25 mouse cellular contexts compared by ENCODE assay signal in the genomic region with DNA sequence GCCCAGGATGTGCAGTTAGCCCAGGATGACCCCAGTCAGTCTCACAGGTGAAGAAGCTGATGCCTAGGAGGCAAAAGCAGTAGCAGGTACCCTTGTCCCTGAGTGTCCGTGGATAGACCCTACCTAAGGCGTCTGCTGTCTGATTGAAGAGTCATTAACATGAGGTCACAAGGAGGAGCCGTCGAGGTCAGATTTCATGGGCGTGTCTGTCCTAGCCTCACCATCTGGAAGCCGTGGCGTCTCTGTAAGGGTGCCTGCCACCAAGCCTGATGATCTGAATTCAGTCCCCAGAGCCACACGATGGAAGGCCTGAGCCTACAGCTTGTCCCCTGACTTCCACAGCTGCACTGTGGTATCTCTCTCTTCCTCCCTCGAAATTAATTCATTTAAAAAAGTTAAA.
DNase-seq lines count a peak whose midpoint lies in the region; ATAC-seq and TF ChIP-seq lines count a peak whose summit lies in the region.
"Had no signal": no experiment of that assay in that cellular context is flagged by ENCODE, and none has a peak within 500 bp of the region (broad histone marks: within the 10 kb centered on the region; RNA-seq: fewer than 3 reads in every experiment).

No protein-coding gene starts in this region.

- ATAC-seq in forebrain, embryonic 12.5 days (ENCODE audit: low FRiP score), result no peak
- no peak for ATAC-seq in limb, embryonic 13.5 days (ENCODE audit: low FRiP score, low read depth)
- ATAC-seq in liver, postnatal 0 days, result no peak
- no peak for ATAC-seq in erythroblast, adult 5-6 weeks (replicated peaks; ENCODE audit: low FRiP score, poor library complexity, severe bottlenecking)

- H3K4me1 ChIP-seq in forebrain, embryonic 12.5 days, result peaks cover 27% of the 10 kb centered on the region
- H3K4me1 ChIP-seq in forebrain, embryonic 10.5 days, result peaks cover 54% of the 10 kb centered on the region
- H3K4me1 ChIP-seq in E14TG2a.4 (replicated peaks; ENCODE audit: low read depth, low read length), result peaks cover 35% of the 10 kb centered on the region
- peaks cover 61% of the 10 kb centered on the region for H3K4me1 ChIP-seq in limb, embryonic 13.5 days
- H3K4me1 ChIP-seq in liver, postnatal 0 days (ENCODE audit: insufficient read depth), result peaks cover 9% of the 10 kb centered on the region

- no peak overlapping the region for H3K9ac ChIP-seq in forebrain, embryonic 12.5 days
- no peak overlapping the region for H3K9ac ChIP-seq in limb, embryonic 13.5 days
- H3K9ac ChIP-seq in liver, postnatal 0 days (replicated peaks), result no peak overlapping the region
- H3K9ac ChIP-seq: forebrain, postnatal 0 days; kidney, embryonic 15.5 days; midbrain, embryonic 15.5 days; neural tube, embryonic 15.5 days had no signal

- H3K4me2 ChIP-seq in forebrain, embryonic 12.5 days, result no peak overlapping the region
- H3K4me2 ChIP-seq in limb, embryonic 13.5 days (replicated peaks), result no peak overlapping the region
- no peak overlapping the region for H3K4me2 ChIP-seq in liver, postnatal 0 days (ENCODE audit: low read depth, low read length)
- H3K4me2 ChIP-seq: kidney, embryonic 15.5 days; liver, embryonic 11.5 days; midbrain, embryonic 15.5 days; neural tube, embryonic 15.5 days had no signal

- H3K4me3 ChIP-seq in forebrain, embryonic 12.5 days (replicated peaks), result no peak overlapping the region
- no peak overlapping the region for H3K4me3 ChIP-seq in forebrain, embryonic 10.5 days
- peak overlapping the region; percentile 45; the same call in 1 of the 2 replicates for H3K4me3 ChIP-seq in E14TG2a.4 (replicated peaks; ENCODE audit: low read length)
- H3K4me3 ChIP-seq in limb, embryonic 13.5 days, result no peak overlapping the region
- H3K4me3 ChIP-seq in liver, postnatal 0 days (ENCODE audit: low read depth, low read length), result no peak overlapping the region
- H3K4me3 ChIP-seq: heart, embryonic 10.5 days; kidney, embryonic 15.5 days; midbrain, embryonic 15.5 days; neural tube, embryonic 15.5 days had no signal

- 80% methylated on average over 9 of the region's 9 CpGs for WGBS in forebrain, embryonic 12.5 days
- 77% methylated on average over 9 of the region's 9 CpGs for WGBS in forebrain, embryonic 10.5 days
- 51% methylated on average over 9 of the region's 9 CpGs for WGBS in limb, embryonic 13.5 days
- WGBS in liver, postnatal 0 days (ENCODE audit: insufficient replicate concordance), result 71% methylated on average over 9 of the region's 9 CpGs

- no peak for TF ChIP-seq CTCF in E14TG2a.4 (conservative IDR thresholded peaks at IDR 0.05; ENCODE audit: low read length)
- no peak for TF ChIP-seq CTCF in liver, postnatal 0 days (IDR thresholded peaks at IDR 0.05; ENCODE audit: low read depth)

- no peak for DNase-seq in forebrain, embryonic 10.5 days (ENCODE audit: extremely low spot score, low spot score)
- DNase-seq in ZHBTc4 (ENCODE audit: low read depth, low spot score), result peak; percentile 48
- no peak for DNase-seq in retina, embryonic 14.5 days (ENCODE audit: low spot score)
- DNase-seq in liver, postnatal 0 days, result no peak
- DNase-seq: adrenal gland, adult 8-10 months; cerebellum, adult 8-10 months; cerebellum, postnatal 25 days; forebrain, postnatal 0 days; gastrocnemius, postnatal 14 days; kidney, adult 18-20 months; kidney, postnatal 36 days; layer of hippocampus, postnatal 36 days; left cerebral cortex, postnatal 4 days; lung, postnatal 4 days; right cerebral cortex, postnatal 25 days had no signal

- H3K27ac ChIP-seq in forebrain, embryonic 12.5 days, result 0 out of 2 replicates have a peak overlapping the region, but pooled peaks have one; percentile 19
- no peak overlapping the region for H3K27ac ChIP-seq in forebrain, embryonic 10.5 days
- H3K27ac ChIP-seq in limb, embryonic 13.5 days, result peak overlapping the region; percentile 95; the same call in 1 of the 2 replicates
- H3K27ac ChIP-seq in liver, postnatal 0 days (ENCODE audit: low read depth), result no peak overlapping the region
- H3K27ac ChIP-seq: kidney, embryonic 15.5 days; midbrain, embryonic 15.5 days; neural tube, embryonic 15.5 days had no signal

- TF ChIP-seq EP300 in liver, postnatal 0 days (IDR thresholded peaks at IDR 0.05; ENCODE audit: low read depth), result no peak

- no peaks in the 10 kb centered on the region for H3K36me3 ChIP-seq in forebrain, embryonic 12.5 days (replicated peaks)
- H3K36me3 ChIP-seq in forebrain, embryonic 10.5 days (replicated peaks), result no peaks in the 10 kb centered on the region
- H3K36me3 ChIP-seq in E14TG2a.4 (ENCODE audit: insufficient read depth, low read length), result no peaks in the 10 kb centered on the region
- H3K36me3 ChIP-seq in limb, embryonic 13.5 days, result no peaks in the 10 kb centered on the region
- H3K36me3 ChIP-seq in liver, postnatal 0 days (replicated peaks; ENCODE audit: insufficient read depth, low read length), result no peaks in the 10 kb centered on the region
- H3K36me3 ChIP-seq: heart, embryonic 10.5 days; kidney, embryonic 15.5 days; midbrain, embryonic 15.5 days; neural tube, embryonic 15.5 days had no signal

- H3K9me3 ChIP-seq in forebrain, embryonic 12.5 days, result no peaks in the 10 kb centered on the region
- H3K9me3 ChIP-seq in forebrain, embryonic 10.5 days, result no peaks in the 10 kb centered on the region
- peaks cover 20% of the 10 kb centered on the region for H3K9me3 ChIP-seq in E14TG2a.4 (ENCODE audit: low read length)
- no peaks in the 10 kb centered on the region for H3K9me3 ChIP-seq in limb, embryonic 13.5 days
- H3K9me3 ChIP-seq in liver, postnatal 0 days (ENCODE audit: low read length), result no peaks in the 10 kb centered on the region
- H3K9me3 ChIP-seq: heart, embryonic 10.5 days; kidney, embryonic 15.5 days; midbrain, embryonic 15.5 days; neural tube, embryonic 15.5 days had no signal

- peaks cover 41% of the 10 kb centered on the region; the same call in 1 of the 2 replicates for H3K27me3 ChIP-seq in forebrain, embryonic 12.5 days
- H3K27me3 ChIP-seq in forebrain, embryonic 10.5 days (ENCODE audit: poor library complexity, severe bottlenecking), result peaks cover 53% of the 10 kb centered on the region
- H3K27me3 ChIP-seq in E14TG2a.4 (ENCODE audit: insufficient read depth, low read length), result peaks cover 10% of the 10 kb centered on the region; the same call in 1 of the 2 replicates
- H3K27me3 ChIP-seq in limb, embryonic 13.5 days, result no peaks in the 10 kb centered on the region
- H3K27me3 ChIP-seq in liver, postnatal 0 days (ENCODE audit: insufficient read depth, low read length), result no peaks in the 10 kb centered on the region
- H3K27me3 ChIP-seq: CH12.LX; kidney, embryonic 15.5 days; midbrain, embryonic 15.5 days; neural tube, embryonic 15.5 days had no signal

Comparison
In these comparisons a context has a peak if more than half of its experiments do, and no peak if none do; other contexts are left out.
1. H3K27ac ChIP-seq: peak in forebrain, embryonic 12.5 days (single experiment) and limb, embryonic 13.5 days (single experiment); none in forebrain, embryonic 10.5 days (single experiment) and liver, postnatal 0 days (single experiment).